Mouse (Mus musculus) spleen, postnatal 4 days (tissue): ENCODE data around the gene Celsr1.
"Not testable (repeated sequence)": the region's sequence is repeated elsewhere in the genome, so short reads cannot be mapped to it uniquely, and the experiment has no call there.

Experiments
- DNase-seq, 2 experiments: peaks; one replicate each; pipeline ENCODE4 v3.0.0; 2022; ENCODE audit warnings: low spot score in 2 of 2

Gene Celsr1

DNA sequence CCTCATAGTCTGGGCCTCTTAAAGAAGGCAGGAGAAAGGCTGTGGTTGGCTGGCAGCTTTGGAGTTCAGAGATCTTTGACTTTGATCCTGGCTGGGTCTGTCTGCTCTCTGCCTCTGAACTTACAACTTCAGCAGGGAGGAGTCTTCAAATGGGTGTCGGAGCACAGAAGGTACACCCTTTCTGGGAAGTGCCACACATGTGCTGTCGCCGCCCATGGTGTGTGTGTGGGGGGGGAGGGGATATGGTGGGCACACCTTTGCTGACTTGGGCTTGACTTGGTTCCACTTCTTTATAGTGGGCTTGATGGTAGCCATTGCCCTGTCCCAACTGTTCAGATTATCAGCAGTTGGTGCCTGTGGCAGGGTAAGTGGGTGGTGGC, 31.3 kb upstream of the Celsr1 start:
- no peak for DNase-seq

DNA sequence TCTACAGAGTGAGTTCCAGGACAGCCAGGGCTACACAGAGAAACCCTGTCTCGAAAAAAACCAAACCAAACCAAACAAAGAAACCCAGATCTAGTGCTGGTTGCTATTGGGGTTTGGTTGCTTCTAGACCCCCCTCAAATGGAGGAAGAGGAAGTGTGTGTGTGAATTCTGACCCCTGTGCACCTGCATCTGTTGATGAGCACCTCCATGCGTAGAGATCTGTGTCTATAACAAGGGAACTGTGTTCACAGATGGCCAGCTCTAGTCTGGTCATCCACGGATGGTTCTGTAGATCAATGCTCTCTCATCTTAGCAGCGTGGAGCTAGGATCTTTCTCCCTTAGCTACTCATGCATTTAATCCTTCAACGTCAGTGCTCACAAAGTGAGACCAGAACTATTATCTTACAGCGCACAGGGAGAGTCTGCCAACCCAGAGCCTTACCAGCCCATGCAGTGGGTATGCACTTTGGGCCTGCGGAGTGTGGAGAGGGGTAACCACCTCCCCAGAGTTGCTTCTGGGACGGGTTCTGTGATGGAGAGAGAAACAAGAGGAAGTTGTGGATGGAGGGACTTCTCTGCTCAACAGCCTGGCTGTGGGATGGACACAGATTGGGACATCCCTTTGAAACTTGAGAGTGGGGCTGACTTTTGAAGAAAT, 30.7 kb upstream of the Celsr1 start:
- DNase-seq = no peak

DNA sequence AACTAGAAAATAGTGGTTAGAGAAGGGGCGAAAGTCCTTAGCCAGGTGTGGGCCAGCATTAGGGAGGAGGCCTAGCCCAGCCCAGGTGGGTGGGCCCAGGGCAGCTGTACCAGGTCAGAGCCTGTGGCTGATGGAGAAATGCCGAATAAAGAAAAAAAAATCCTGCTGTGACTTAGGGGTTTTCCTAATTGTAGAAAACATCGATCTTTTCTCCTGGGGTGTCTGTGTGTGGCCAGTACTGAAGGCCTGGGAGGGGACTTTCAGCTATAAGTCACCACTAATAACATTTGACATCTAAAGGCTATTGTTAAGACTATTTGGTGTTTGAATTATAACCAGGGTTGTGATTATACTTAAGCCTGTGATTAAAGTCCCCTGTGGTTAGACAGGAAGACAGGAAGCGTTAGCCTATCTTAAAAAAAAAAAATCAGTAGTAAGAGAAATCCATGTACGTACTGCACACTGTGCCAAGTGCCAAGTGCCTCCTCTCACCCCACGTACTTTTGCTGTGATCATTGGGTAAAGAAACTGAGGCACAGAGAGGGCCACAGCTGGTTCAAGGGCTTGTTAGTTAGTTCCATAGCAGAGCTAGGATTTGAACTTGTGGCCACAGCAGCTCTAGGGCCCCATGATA, 28.4 kb upstream of the Celsr1 start:
- DNase-seq = no peak

DNA sequence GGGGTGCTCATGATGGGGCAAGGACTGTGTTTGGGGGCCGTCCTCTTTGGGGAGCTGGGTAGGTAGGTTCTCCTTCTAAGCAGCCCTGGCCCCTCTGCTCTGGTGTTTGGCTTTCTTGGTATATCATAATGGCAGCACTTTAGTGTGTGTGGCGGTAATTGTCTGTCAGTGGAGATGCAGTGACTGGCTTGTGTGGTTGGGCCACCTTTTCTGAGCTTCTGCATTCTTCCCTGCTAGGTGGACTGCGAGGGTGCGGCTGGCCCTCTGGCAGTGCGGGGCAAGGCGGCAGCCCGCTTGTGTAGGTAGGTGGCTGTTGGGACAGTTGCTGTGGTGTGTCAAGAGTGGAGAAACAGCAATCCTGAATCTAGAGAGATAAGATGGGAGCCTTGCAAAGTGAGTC, 27.6 kb upstream of the Celsr1 start:
- DNase-seq = no peak

DNA sequence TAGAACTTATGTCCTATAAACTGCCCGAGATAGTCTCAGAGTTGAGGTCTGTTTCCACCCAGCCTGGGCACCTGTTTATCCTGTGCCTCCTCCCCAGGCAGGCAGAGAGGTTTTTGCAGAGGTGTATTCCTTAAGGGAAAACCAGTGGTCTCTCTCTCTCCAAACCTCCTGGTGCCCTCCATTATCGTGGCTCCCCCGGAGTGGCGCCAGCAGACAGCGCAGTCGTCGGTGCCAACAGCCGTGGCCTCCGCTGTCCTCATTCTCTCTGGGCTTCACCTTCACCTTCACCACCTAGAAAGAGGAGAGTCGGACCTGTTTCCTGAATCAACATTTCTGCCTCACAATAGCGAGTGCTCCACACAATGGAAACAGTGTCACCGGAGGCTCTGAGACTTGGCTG, 27.0 kb upstream of the Celsr1 start:
- DNase-seq = no peak

DNA sequence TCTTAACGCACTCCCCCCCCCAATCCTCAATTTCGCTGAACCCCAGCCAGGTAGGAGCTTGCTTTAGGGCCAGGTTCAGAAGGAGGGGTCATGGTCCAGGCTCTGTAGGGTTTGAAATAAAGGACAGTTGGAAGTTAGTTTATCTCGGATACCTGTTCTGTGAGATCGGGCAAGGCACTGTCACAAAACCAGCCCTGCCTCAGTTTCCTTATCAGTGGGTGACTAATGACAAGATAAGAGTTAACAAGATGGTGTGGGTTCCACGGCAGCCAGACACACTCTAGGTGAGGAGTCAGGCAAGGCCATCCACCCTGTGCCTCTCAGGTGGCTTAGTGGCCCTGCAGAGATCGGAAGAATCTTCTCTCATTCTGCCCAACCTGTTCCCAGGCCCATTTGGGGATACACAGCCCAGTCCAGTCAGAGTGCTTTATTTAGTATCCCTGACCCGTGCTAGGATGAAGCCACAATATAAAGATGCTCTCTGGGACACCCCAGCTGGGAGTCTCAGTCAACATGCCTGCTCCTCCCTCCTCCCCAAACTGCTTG, 26.3 kb upstream of the Celsr1 start:
- DNase-seq = no peak

DNA sequence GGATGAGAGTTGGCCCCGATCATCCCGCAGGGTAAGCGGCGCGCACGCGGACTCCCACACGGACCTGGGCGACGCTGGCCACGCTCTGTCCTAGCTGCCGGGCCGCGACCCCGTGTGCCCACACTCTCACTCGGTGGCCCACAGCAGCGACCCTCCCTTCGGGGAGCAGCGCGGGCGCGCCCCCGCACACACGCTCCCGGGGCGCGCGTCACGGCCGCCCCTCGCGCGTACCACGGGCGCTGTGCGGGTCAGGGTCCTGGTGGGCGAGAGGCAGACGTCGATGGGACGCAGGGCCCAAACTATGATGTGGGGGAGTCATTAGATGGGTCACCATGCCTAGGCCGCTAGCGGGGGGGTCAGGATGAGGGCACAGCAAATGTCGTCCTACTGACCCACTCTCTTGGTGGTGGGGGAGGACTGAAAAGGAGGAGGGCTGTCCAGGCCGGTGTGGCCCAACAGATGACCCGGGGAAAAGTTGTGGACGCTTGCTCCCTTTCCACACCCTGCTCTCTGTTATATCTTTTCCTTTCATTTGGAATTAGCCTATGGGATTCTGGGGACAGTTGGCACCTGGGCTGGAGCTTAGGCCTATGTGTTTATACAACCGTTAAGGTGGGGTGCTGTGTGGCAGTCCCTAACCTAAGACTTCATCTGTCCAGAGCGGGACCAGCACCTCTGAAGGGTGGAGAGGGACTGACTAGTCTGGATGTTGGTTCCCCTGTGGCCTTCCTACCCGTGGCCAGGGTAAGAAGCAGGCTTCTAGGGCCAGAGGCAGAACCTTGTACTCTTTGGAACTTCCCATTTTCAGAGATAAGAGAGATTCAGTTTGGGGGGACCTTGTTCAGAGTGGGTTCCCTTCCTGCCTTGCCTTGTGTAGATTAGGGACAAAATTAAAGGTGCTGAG, 25.6 kb upstream of the Celsr1 start:
- peak in 1 of 2 experiments; percentile 77 for DNase-seq

DNA sequence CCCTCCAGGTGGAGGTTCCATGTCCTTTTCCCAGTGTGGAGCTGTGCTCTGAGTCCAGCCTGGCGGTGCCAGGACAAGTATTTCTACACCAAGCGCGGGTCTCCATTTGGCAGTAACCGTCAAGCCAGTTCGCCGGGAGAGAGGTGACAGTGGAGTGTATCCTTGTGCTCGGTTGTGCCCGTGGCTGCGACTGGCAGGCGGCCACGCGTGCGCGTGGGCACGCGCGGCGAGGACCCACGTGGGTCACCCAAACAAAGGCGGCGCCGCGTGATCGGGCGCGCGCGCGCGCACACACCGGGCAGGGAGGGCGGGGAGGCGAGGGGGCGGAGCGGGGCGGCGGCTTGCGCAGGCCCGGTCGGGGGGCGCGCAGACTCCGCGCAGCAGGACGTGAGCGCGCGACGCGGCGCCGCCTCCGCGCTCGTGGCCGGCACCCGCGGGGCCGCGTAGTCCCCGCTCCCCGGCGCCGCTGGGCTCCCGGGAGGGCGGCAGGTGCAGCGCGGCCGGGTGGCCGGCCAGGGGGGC, 24.9 kb upstream of the Celsr1 start:
- peak; percentile 80 to 91 for DNase-seq

DNA sequence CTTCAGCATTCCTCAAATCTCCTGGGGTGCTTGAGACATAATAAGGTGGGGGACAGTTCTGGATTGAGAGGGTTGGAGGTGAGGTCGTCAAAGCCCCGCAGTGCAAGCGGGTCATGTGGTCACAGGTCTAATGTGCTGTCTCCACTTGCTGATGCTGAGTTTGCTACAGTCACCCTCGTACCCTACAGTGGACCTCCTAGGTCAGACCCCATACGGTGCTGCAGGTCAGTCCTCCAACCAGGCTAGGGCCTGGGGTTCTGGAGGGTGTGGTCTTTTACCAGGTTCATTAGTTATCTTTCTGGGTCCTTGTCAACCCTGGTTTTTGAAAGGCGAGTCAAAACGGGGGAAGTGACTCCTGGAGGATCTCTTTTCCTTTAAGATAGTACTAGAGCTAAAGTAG, 24.3 kb upstream of the Celsr1 start:
- no peak for DNase-seq

DNA sequence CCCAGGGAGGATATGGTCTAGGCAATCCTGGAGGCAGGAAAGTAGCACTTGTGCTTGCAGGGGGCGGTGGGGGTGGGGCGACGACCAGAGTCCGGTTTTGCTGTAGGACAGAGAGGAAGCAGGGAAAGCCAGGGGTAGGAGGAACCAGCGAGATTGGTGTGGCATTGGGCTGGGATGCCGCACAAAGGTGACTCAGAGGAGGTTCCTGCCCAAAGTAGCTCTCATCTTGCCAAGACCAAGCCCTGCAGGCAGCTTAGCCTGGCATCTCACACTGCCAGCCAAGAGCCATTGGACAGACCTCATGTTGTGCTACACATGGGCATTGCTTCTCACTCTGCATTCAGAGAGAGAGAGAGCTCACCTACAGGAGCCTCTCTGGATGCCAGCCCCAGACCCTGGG, 23.8 kb upstream of the Celsr1 start, which contains the start of gene Gramd4:
TSS of gene Gramd4 (plus strand) at position 283 of the 400 bp plus-strand sequence.
- no peak for DNase-seq

DNA sequence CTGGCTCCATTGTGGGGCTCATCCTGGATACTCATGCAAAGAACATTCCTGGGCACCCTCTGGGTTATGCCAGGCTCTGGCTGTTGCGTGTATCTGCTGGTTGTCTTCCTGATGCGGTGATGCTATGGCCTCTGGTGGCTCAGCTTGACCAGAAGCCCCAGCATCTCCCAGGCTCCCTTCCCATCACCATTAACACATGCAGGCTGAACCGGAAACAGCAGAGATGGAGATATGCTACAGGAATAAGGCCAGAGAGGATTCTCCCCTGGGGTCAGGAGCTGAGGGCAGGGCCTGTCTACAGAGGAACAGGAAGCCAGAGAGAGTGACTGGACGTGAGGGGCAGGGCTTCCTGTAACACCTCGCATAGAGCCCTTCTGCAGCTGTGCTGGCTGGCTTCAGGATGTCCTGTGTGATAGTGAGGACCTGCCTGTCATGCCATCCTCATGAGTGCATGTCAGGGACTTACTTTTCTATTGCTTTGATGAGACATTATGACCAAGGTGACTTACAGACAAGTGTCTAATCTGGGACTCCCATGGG, 22.7 kb upstream of the Celsr1 start:
- no peak for DNase-seq

DNA sequence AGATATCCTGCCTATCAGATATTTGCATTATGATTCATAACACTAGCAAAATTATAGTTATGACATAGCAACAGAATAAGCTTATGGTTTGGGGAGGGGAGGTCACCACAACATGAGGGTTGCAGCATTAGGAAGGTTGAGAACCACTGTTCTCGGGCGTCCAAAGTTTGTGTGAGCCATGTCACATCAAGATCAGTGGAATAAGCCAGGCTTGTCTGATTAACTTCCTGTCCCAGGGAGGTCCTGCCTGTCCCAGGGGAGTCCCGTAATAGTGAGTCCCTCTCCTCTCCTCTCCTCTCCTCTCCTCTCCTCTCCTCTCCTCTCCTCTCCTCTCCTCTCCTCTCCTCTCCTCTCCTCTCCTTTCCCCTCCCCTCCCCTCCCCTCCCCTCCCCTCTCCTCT, 21.3 kb upstream of the Celsr1 start:
- not testable (repeated sequence) for DNase-seq

DNA sequence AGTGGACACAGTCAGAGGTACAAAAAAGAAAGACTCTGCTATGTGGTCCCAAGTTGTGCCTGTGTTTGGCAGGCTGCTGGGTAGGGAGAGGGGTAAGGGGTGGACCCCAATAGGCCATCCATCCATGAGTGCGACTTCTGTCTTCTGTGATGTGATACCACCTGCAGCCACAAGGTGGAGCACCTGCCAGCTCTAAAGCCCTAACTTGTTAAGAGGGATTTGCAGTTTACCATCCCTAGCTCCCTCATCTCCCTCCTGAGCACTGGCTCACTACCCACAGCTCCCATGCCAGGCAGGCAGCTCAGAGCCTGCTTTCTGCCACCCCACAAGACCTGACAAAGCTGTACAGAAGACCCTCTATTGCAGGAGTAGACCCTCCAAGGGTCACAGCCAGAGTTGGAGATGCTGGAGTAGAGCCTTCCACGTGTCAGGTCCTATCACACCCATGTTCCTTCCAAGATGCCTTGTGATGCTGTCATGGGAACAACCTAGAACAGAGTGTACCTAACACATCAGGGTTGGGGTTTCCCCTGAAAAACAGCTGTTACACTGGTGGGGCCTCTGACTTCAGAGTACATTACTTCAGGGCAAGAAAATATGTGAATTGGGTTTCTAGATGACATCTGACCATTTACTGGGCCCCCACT, 20.4 kb upstream of the Celsr1 start:
- peak; percentile 84 to 95 for DNase-seq

DNA sequence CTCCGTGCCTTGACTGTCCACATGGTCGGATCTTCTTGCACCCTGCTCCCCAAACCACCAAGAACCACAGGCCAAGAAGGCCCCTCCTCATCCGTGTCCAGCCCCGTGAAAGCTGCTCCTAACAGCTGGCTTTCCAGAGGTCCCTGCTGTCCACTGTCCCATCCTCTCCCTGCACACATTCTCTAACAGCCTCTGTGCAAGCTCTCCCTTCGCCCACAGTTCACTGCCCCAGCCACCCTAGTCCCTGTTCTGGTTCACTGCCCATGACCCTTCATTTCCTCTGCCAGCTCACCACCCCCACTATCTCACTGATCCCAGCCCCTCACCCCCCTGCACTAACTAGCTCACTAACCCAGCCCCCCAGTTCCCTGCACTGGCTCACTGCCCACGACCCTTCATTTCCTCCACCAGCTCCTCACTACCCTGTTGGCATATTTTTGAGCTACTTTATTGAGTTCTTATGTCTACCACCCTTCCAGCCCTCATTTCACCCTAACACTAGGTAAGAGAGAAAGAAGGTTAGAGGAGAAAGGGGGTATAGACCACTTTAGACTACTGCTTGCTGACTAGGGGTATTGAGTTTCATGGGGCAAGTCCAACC, 18.4 kb upstream of the Celsr1 start:
- DNase-seq = no peak

DNA sequence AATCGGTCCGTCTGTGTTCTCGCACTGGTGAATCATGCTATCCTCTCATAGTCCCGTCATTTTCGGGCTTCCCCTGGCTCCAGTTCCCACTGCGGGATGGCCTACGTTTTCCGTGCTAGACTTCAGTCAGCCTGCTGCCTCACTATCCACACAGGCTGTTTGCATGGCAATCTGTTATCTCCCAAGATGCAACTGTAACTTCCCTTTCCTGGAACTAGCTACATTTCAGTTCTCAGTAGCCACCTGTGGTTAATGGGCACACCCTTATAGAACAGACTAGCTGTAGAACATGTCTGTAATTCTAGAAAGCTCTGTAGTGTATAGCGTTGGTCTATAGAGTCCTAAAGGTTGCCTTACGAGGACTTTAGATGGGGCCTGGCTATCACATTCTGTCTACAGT, 17.6 kb upstream of the Celsr1 start:
- DNase-seq = peak in 1 of 2 experiments; percentile 54

DNA sequence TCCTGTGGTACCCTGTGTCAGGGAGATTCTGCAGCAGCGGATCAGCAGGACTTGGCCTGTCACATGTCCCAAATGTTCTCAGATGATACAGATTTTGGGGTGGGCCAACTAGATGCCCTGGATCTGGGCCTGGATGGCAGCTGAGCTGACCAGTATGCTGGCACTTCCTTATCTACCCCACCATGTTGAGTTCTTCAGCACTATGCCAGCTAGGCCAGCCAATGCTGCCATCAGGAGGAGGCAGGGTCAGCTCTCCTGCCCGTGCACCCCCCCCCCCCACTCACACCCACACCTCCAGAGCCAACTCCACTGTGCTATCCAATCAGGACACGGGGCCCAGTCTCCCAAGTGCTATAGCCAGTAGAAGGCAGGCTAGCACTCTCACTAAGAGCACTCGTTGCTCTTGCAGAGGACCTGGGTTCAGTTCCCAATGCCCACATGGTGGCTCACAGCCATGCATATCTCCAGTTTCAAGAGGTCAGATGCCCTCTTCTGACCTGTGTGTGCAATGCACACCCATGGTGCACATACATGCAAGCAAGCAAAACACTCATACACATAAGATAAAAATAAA, 16.7 kb upstream of the Celsr1 start:
- DNase-seq = peak in 1 of 2 experiments; percentile 50

DNA sequence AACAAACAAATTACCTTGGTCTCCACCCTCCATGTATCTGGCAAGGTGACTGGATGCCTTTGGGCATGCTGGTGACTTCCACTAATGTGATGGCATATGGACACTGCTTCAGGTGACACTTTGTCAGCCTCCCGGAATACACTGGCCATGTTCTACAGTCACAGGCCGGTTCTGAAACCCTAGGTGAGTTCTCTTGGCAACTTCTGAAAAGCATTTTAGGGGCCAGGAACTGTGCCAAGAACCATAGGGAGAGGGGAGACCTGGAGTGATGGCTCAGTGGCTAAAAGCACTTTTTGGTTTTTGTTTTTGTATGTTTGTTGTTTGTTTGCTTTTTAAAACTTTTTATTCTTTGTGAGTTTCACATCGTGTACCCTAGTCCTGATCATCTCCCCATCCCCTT, 15.9 kb upstream of the Celsr1 start:
- no peak for DNase-seq

DNA sequence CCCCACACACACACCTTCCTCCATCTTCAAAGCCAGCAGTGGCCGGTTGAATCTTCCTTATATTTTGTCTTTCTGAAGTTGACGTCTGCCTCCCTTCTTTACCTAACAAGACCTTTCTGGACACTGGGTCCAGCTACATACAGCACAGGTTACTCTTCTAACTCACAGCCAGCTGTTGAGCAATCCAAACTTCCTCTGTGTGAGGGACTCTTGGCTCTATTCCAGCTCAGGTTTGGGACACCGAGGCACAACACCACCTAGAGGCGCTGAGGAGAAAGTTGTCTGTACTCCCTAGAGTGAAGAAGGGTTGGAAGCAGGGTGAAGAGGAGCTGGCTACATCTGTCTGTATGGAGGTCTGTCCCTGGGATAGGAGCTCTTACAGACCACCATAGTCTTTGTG, 8.8 kb upstream of the Celsr1 start:
- DNase-seq = no peak

DNA sequence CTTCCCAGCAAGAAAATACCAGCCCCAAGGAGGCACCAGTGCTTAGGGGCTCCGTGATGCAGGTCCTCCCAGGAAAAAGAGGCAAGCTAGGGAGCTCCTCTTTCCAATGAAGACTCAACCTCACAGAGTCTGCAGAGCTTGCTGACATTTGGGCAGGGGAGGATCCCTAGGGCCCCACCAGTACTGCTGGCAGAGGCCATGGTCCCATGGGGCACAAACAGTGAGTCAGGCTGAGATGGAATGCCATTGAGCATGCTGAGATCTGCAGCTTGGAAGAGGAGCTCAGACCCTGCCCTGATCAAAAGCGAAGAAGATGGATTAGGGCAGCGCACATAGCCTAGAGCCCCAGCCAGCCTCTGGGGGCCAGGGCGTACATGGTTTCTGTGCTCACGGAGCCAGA, 7.8 kb upstream of the Celsr1 start:
- no peak for DNase-seq

DNA sequence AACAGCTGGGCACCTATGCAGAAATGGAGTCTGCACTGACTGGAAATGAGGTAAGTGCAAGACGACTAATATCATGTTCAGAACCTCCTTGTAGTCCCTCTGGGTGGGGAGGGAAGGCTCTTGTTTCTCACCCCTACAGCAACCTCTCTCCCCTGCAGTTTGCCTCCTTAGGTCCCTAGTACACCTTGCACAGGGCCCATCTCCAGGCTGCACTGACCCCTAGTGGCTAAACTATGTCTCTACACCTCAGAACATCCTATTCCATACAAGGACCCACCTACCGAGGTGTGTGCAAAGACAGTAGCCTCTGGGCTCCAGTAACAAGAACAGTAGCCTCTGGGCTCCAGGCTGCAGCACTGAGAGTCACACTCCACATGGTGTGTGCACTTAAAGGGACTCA, 5.2 kb upstream of the Celsr1 start:
- peak; percentile 70 to 87 for DNase-seq

DNA sequence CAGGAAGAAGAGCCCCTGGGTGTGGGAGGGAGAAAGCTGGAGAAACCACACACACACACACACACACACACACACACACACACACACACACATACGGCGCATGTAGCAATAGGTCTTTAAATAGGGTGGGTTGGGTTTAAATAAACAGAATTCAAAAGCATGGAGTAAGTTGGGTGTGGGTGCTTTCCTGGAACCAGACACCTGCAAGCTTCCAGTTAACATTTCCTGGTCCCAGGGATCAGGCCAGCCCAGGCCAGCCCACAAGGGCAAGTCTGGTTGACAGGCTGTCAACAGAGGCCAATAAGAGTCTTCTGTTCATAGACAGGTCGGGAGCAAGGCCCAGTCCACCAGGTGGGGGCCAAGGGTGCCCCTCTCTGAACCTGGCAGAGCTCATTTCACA, 2.3 kb upstream of the Celsr1 start:
- no peak for DNase-seq
